Mouse (Mus musculus) lung, adult 2 months (tissue): ENCODE measurements around the gene Psg22.

Experiments used
- CTCF ChIP-seq: fragments of 200-500 bp; IDR thresholded peaks from 2 replicates; pipeline ENCODE4 v1.5.1; 2011; ENCODE audit warnings: mild to moderate bottlenecking, low read length, control low read depth; ENCODE audit not compliant: insufficient read depth
- POLR2A ChIP-seq: fragments of 200-500 bp; IDR thresholded peaks from 2 replicates; pipeline ENCODE4 v1.6.1; 2011; ENCODE audit warnings: low read depth, mild to moderate bottlenecking, control low read depth, low read length, borderline replicate concordance; ENCODE audit errors: extremely low read depth

DNA sequence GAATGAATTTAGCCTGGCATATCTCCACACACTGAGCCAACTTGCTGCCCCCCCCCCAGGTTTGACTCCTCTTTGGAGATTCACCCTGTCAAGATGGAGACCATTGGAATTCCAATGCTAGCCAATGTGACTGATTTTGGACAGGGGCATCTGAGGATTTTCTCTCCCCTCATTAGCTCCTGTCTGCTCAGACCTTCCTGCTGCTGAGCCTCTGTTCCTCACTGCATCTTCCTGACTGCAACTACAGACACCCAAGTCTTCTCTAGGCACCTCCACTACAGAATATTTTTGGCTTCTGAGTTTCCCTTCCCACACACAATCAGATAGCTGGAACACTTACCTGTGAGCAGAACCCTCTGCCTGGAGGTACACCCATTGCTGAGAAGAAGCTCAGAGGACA is 32.3 kb upstream of the Psg22 start:
- TF ChIP-seq CTCF = no peak
- TF ChIP-seq POLR2A = no peak
